Mouse (Mus musculus) megakaryocyte, embryonic 14.5 days (primary cell): ENCODE data around the gene Mrpl49.

ENCODE experiments used
- FLI1 ChIP-seq: IDR thresholded peaks from 2 replicates; pipeline ENCODE4 v1.6.1; 2012; ENCODE audit warnings: low read length, inconsistent platforms, mixed read lengths
- GATA1 ChIP-seq: IDR thresholded peaks from 3 replicates; pipeline ENCODE4 v1.6.1; 2012; ENCODE audit warnings: mixed read lengths, low read length, inconsistent platforms, borderline replicate concordance

GRCm38 (mm10) chr19:6063081-6063480, 5.5 kb upstream of the Mrpl49 start:
- TF ChIP-seq GATA1 (no peak), FLI1 (no peak)
